Mouse (Mus musculus) small intestine, adult 2 months (tissue): ENCODE results near the gene Fam71e1.

Source experiments
- CTCF ChIP-seq: fragments of 200-500 bp; IDR thresholded peaks from 2 replicates; pipeline ENCODE4 v1.5.1; 2012; ENCODE audit warnings: low read depth, mild to moderate bottlenecking, control low read depth, inconsistent platforms, low read length, moderate library complexity, mixed read lengths; ENCODE audit not compliant: insufficient replicate concordance, insufficient read length; ENCODE audit errors: extremely low read depth
- POLR2A ChIP-seq: fragments of 200-500 bp; IDR thresholded peaks from 2 replicates; pipeline ENCODE4 v1.6.1; 2012; ENCODE audit warnings: low read depth, mild to moderate bottlenecking, control low read depth, inconsistent platforms, low read length, moderate library complexity

GRCm38 (mm10) chr7:44525126-44525832 lies 28.9 kb downstream of the Fam71e1 start:
- TF ChIP-seq CTCF = no peak
- TF ChIP-seq POLR2A = no peak
